Mouse (Mus musculus) liver, adult 2 months (tissue): ENCODE data around the gene Bckdhb.

ENCODE experiments used
- CTCF ChIP-seq: fragments of 200-500 bp; IDR thresholded peaks from 2 replicates; pipeline ENCODE4 v1.5.1; 2011; ENCODE audit warnings: low read depth, low read length, control low read depth
- POLR2A ChIP-seq: fragments of 200-500 bp; IDR thresholded peaks from 2 replicates; pipeline ENCODE4 v1.6.1; 2011; ENCODE audit warnings: low read length, control low read depth; ENCODE audit not compliant: insufficient read depth; ENCODE audit errors: extremely low read depth

DNA sequence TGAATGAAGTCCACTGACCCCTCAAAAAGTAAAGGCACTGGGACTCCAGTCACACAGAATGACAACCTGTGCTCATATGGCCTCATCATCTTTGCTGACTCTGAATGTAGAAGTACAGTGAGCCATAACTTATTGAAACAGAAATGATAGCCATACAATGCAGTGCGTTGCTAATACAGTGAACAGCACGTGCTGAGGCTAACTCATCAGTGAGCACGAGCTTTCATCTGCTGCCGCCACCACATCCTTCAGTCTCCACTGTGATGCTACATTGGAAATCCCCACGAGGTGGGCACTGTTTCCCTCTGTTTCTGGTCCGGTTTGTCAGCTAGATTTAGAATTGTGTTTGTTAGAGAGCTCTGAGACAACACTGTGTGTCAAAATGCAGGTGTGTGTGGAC is 205.4 kb downstream of the Bckdhb start:
- no peak for TF ChIP-seq CTCF
- TF ChIP-seq POLR2A: no peak
